Mouse (Mus musculus) A20 (cell line): ENCODE data around the gene Wtip.
"Not testable (repeated sequence)": the region's sequence is repeated elsewhere in the genome, so short reads cannot be mapped to it uniquely, and the experiment has no call there.

Source experiments
- DNase-seq: peaks from one replicate; pipeline ENCODE4 v3.0.0-alpha.2; 2011; ENCODE audit warnings: low read depth, low spot score

Gene Wtip

DNA sequence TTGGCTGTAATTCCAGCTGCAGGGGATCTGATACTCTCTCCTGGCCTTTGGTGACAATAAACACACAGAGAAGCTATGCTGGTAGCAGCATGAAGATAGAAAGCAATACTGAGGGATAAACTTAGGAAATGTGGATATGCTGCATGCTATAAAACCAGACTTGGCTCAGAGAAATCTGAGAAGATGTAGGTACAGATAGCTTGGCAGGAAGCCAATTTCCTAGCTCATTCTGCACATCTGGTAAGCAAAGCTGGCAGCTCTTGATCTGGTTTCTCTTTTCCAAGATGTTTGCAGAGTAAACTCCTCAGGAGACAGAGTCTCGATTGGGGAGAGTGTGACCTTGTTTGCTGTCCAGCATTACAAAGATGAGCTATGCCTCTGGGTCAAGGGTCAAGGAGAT is 12.4 kb downstream of the Wtip start:
- not testable (repeated sequence) for DNase-seq

GRCm38 (mm10) chr7:34116601-34117000 is 16.5 kb downstream of the Wtip start:
- DNase-seq: no peak

DNA sequence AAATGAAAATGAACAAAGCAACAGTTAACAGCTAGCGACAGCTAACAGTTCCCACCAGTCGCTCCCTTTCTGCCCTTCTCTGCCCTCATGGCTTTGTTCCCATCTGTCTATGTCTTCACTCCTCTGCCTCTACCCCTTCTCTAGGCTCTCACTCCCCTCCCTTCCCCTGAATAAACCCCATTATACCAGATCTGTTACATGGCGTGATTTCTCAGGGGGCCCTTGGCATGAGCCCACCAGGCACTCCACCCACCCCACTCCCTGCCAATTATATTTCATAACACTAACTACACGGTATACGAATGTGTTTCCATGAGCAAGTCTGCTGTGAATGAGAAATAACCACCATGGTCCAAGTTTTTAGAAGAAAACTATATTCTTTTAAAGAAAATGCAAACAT is 23.9 kb downstream of the Wtip start:
- DNase-seq: no peak

DNA sequence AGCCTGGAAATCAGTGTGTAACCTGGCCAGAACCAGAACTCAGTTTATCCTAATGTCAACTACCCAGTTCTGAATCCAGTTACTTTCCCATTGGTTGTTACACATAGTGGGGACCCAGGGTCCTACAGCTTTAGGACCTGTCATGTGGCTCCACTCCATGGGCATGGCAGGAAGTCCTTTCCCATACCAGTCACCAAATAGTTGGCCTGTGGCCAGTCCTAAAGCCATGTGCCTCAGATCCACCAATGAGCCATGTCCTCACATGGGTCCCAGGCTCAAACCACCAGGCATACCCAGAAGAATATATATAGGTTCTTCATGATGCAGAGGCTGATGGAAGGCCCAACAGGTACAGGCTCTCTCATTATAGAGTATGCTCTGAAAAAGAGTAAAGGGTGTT is 31.8 kb downstream of the Wtip start:
- no peak for DNase-seq

DNA sequence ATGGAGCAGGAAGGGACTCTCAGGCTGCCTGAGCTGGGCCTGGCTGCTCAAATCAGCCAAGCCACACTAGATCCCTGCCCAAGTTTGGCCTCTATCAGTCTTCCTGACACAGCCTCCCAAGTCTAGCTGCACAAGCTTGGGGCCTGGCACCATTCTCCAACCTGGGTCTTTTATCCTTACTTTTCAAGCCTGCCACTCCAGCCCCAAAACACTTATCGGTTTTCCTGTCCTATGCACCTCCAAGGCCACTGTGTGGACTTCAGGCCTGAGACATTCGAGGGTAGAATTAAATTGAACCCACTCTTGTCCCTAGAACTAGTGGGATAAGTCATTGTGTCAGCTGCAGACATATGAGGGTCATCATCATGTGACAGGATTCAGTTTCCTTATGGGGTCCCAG is 33.1 kb downstream of the Wtip start:
- no peak for DNase-seq

GRCm38 (mm10) chr7:34094911-34095481 is 38.1 kb downstream of the Wtip start, which contains the start of gene Scgb1b30:
TSS of gene Scgb1b30 (plus strand) at chr7:34095431.
- DNase-seq: no peak

GRCm38 (mm10) chr7:34068132-34068531 is 64.9 kb downstream of the Wtip start:
- DNase-seq: not testable (repeated sequence)
